Mouse (Mus musculus): ENCODE results near the gene 2210017I01Rik.

Gene 2210017I01Rik

GRCm38 (mm10) chr3:92607392-92607791 lies at the start of gene 2210017I01Rik:
2210017I01Rik (minus strand) TSS chr3:92607492.
- DNase-seq: no peak

GRCm38 (mm10) chr3:92656826-92657225 lies 49.5 kb upstream of the 2210017I01Rik start, which contains the start of gene Lce1b:
Lce1b (minus strand) TSS chr3:92656926.
- DNase-seq: no peak

- DNase-seq: no peak
Measured at GRCm38 (mm10) chr3:92648207-92648606, 40.9 kb upstream of the 2210017I01Rik start, which contains the start of gene Lce1a1. Lce1a1 (minus strand) TSS chr3:92648307.

GRCm38 (mm10) chr3:92639854-92640253 lies 32.6 kb upstream of the 2210017I01Rik start:
- no peak for DNase-seq

- no peak for DNase-seq
Measured at GRCm38 (mm10) chr3:92638653-92638991, 31.3 kb upstream of the 2210017I01Rik start.

GRCm38 (mm10) chr3:92637745-92638652 lies 30.7 kb upstream of the 2210017I01Rik start:
- no peak for DNase-seq

- no peak for DNase-seq
Measured at GRCm38 (mm10) chr3:92621560-92621959, 14.3 kb upstream of the 2210017I01Rik start, which contains the start of gene Lce6a. Lce6a (minus strand) TSS chr3:92621660.

- DNase-seq: no peak
Measured at GRCm38 (mm10) chr3:92609804-92610203, 2.5 kb upstream of the 2210017I01Rik start.

GRCm38 (mm10) chr3:92602169-92602568 lies 5.1 kb downstream of the 2210017I01Rik start:
- DNase-seq: no peak

GRCm38 (mm10) chr3:92600456-92600855 lies 6.8 kb downstream of the 2210017I01Rik start:
- DNase-seq: no peak

- no peak for DNase-seq
Measured at GRCm38 (mm10) chr3:92599973-92600372, 7.3 kb downstream of the 2210017I01Rik start.

GRCm38 (mm10) chr3:92598429-92598828 lies 8.9 kb downstream of the 2210017I01Rik start:
- DNase-seq: no peak

- no peak for DNase-seq
Measured at GRCm38 (mm10) chr3:92588858-92589257, 18.4 kb downstream of the 2210017I01Rik start, which contains the start of gene Smcp. Smcp (minus strand) TSS chr3:92588997.

GRCm38 (mm10) chr3:92587190-92587589 lies 20.1 kb downstream of the 2210017I01Rik start:
- no peak for DNase-seq

- DNase-seq: no peak
Measured at GRCm38 (mm10) chr3:92585055-92585454, 22.2 kb downstream of the 2210017I01Rik start.

GRCm38 (mm10) chr3:92583164-92583826 lies 24.0 kb downstream of the 2210017I01Rik start:
- no peak for DNase-seq

GRCm38 (mm10) chr3:92579508-92579907 lies 27.8 kb downstream of the 2210017I01Rik start:
- DNase-seq: no peak

- no peak for DNase-seq
Measured at GRCm38 (mm10) chr3:92578652-92579413, 28.5 kb downstream of the 2210017I01Rik start.

- no peak for DNase-seq
Measured at GRCm38 (mm10) chr3:92573449-92574041, 33.7 kb downstream of the 2210017I01Rik start, which contains the start of gene Ivl. Ivl (minus strand) TSS chr3:92573735.

- no peak for DNase-seq
Measured at GRCm38 (mm10) chr3:92572514-92573155, 34.7 kb downstream of the 2210017I01Rik start.

GRCm38 (mm10) chr3:92568752-92569151 lies 38.5 kb downstream of the 2210017I01Rik start:
- peak; percentile 44 for DNase-seq

- no peak for DNase-seq
Measured at GRCm38 (mm10) chr3:92565418-92565817, 41.9 kb downstream of the 2210017I01Rik start.

Measured in lung, postnatal 14 days (tissue).